Mouse (Mus musculus): ENCODE measurements around the gene Egln1.

The Egln1 gene

GRCm38 (mm10) chr8:124949209-124950068 is at the start of gene Egln1:
Gene Egln1, minus strand, starts transcription at chr8:124949324.
- H3K36me3 ChIP-seq (ENCODE audit: control insufficient read depth, insufficient read depth, low read length, poor library complexity, severe bottlenecking), result no peaks in the 10 kb centered on the region
- no peaks in the 10 kb centered on the region for H3K27me3 ChIP-seq (ENCODE audit: control insufficient read depth, insufficient read depth, low read length, poor library complexity, severe bottlenecking)
- DNase-seq (ENCODE audit: low read depth, low spot score), result peak; percentile 79

GRCm38 (mm10) chr8:124995776-124996175 is 46.7 kb upstream of the Egln1 start:
- no peak for DNase-seq (ENCODE audit: low read depth, low spot score)
- H3K27me3 ChIP-seq (ENCODE audit: control insufficient read depth, insufficient read depth, low read length, poor library complexity, severe bottlenecking), result no peaks in the 10 kb centered on the region

DNA sequence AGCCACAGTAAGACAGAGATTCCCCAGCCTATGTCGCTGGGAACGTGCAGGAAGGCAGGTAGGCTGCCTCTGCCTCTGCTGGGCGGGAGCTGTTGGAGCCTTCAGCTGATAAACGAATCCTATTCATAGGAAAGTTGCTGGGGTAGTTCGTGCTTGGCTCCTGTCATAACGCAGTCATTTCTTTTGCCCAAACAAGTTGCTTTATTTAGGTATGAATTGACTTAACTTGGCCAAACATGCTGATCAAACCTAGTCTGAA is 42.5 kb upstream of the Egln1 start:
- H3K36me3 ChIP-seq (ENCODE audit: control insufficient read depth, insufficient read depth, low read length, poor library complexity, severe bottlenecking), result no peaks in the 10 kb centered on the region
- no peak for DNase-seq (ENCODE audit: low read depth, low spot score)
- H3K27me3 ChIP-seq (ENCODE audit: control insufficient read depth, insufficient read depth, low read length, poor library complexity, severe bottlenecking), result no peaks in the 10 kb centered on the region

More at GRCm38 (mm10) chr8:124995776-124996175, 46.7 kb upstream of the Egln1 start:
- H3K36me3 ChIP-seq (ENCODE audit: control insufficient read depth, insufficient read depth, low read length, poor library complexity, severe bottlenecking), result no peaks in the 10 kb centered on the region

DNA sequence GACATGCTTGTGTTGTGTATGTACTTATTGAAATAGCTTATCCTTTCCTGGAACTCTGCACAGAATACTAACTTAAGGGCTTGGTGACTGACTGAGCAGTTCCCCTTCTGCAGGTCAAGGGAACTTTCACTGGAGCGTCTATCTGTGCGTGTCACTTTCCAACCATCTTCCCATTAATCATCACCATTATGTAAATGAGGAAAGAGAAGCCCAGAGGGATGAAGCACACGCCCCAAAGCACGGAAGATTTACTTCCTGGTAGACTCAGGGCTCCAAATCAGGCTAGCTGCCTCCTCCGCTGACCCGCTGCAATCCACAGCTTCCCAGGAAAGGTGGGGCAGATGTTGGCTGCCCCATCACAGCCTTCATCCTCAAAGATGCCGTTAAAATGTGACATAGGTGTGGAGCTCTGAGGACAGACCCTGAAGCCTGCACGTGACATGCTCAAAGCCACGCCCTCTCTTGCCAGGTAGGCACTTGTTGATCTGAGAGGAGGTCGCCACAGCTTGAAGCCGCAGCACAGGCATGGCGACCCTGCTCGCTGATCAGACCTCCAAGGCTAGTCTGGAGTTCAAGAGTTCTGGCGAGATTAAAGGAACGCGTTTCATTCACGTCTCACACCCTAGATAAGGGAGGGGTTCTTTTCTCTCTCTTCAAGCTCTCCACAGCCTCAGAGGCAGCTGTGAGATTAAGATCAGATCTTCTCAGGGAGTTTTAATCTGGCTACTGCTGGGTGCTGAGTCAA is 42.0 kb upstream of the Egln1 start:
- H3K27me3 ChIP-seq (ENCODE audit: control insufficient read depth, insufficient read depth, low read length, poor library complexity, severe bottlenecking), result no peaks in the 10 kb centered on the region
- no peaks in the 10 kb centered on the region for H3K36me3 ChIP-seq (ENCODE audit: control insufficient read depth, insufficient read depth, low read length, poor library complexity, severe bottlenecking)
- no peak for DNase-seq (ENCODE audit: low read depth, low spot score)

DNA sequence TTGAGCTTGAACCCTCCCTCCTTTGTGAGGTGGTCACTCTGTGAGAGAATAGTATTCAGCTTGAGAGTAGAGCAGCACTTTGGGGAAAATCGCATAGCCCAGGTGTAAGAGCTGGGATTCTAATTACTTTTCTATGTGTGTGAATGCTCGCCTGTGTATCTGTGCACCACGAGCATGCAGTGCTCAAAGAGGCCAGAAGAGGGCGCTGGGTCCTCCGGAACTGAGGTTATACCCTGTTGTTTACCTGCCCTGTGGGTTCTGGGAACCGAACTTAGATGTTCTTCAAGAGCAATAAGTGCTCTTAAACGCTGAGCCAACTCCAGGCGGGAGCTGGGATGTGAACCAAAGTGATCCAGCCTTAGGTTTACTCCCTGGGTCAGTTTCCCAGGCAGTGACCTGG is 31.7 kb upstream of the Egln1 start:
- Histone ChIP-seq H3K27me3 (ENCODE audit: control insufficient read depth, insufficient read depth, low read length, poor library complexity, severe bottlenecking) (no peaks in the 10 kb centered on the region), H3K36me3 (ENCODE audit: control insufficient read depth, insufficient read depth, low read length, poor library complexity, severe bottlenecking) (no peaks in the 10 kb centered on the region)
- DNase-seq (ENCODE audit: low read depth, low spot score), result peak; percentile 4

DNA sequence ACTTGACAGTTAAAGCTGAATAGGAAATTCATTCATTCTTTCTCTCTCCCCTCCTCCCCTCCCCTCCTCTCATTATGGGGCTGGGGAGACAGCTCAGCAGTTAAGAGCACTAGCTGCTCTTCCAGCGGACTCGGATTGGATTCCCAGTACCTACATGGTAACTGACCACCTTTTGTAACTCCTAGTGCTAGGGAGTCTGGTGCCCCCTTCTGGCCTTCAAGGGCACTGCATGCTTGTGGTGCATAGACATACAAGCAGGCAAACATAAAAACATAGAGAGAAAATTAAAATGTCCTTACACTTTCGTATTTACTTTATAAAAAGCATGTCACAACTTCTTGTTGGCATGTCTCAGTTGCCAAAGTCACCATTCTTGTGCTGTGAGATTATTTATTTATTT is 30.9 kb upstream of the Egln1 start:
- peak; percentile 36 for DNase-seq (ENCODE audit: low read depth, low spot score)
- Histone ChIP-seq H3K27me3 (ENCODE audit: control insufficient read depth, insufficient read depth, low read length, poor library complexity, severe bottlenecking) (no peaks in the 10 kb centered on the region), H3K36me3 (ENCODE audit: control insufficient read depth, insufficient read depth, low read length, poor library complexity, severe bottlenecking) (no peaks in the 10 kb centered on the region)

GRCm38 (mm10) chr8:124978026-124978425 is 28.9 kb upstream of the Egln1 start:
- H3K36me3 ChIP-seq (ENCODE audit: control insufficient read depth, insufficient read depth, low read length, poor library complexity, severe bottlenecking), result no peaks in the 10 kb centered on the region
- H3K27me3 ChIP-seq (ENCODE audit: control insufficient read depth, insufficient read depth, low read length, poor library complexity, severe bottlenecking), result no peaks in the 10 kb centered on the region
- DNase-seq (ENCODE audit: low read depth, low spot score), result no peak

DNA sequence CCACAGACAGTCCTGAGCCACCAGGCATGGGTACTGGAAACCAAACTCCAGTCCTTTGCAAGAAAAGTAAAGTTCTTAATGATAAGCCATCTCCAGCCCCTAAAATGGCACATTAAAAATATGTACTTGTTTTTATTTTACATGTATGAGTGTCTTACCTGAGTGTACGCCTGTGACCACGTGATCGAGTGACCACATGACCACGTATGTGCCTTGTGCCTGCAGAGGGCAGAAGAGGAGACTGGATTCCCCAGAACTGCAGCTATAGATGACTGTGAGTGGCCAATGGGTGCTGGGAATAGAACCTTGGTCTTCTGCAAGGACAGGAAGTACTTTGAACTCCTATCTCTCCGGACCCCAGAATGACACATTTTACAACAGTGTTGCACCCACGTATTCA is 27.1 kb upstream of the Egln1 start:
- Histone ChIP-seq H3K27me3 (ENCODE audit: control insufficient read depth, insufficient read depth, low read length, poor library complexity, severe bottlenecking) (no peaks in the 10 kb centered on the region), H3K36me3 (ENCODE audit: control insufficient read depth, insufficient read depth, low read length, poor library complexity, severe bottlenecking) (no peaks in the 10 kb centered on the region)
- DNase-seq (ENCODE audit: low read depth, low spot score), result no peak

DNA sequence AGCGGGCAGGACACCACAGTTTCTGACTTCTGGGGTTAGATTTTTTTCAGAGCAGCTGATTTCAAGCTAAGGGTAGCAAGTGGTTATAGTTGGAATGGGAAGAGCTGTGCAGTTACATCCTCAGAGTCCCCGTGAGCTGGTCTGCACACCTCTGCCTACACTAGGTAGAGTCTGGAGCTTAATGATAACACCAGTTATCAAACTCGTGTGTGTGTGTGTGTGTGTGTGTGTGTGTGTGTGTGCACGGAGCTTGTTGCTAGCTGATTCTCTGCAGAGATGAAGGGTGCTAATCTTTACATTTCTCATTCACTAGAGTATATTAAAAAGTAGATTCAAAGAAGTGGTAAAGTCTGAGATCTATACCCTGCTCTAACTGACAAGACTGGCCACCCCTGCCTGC is 25.1 kb upstream of the Egln1 start:
- Histone ChIP-seq H3K27me3 (ENCODE audit: control insufficient read depth, insufficient read depth, low read length, poor library complexity, severe bottlenecking) (no peaks in the 10 kb centered on the region), H3K36me3 (ENCODE audit: control insufficient read depth, insufficient read depth, low read length, poor library complexity, severe bottlenecking) (no peaks in the 10 kb centered on the region)
- DNase-seq (ENCODE audit: low read depth, low spot score), result no peak

DNA sequence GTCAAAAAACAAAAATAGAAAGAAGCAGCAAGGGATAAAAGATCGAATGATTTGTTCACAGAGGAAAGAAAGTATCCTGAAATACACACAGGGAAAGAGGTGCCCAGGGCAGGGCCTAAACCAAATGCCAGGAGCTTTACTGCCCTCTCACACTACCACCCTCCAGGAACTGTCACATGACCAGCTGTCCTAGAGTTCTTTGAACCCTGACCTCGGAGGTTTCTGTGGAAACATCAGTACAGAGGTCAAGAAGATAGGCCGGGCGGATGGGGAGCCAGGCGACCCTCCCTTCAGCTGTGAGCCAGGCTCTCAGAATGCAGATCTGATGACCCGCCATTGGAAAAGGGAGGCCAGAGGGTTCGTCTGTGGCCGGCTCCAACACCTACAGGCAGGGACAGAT is 24.1 kb upstream of the Egln1 start:
- H3K36me3 ChIP-seq (ENCODE audit: control insufficient read depth, insufficient read depth, low read length, poor library complexity, severe bottlenecking), result no peaks in the 10 kb centered on the region
- no peaks in the 10 kb centered on the region for H3K27me3 ChIP-seq (ENCODE audit: control insufficient read depth, insufficient read depth, low read length, poor library complexity, severe bottlenecking)
- no peak for DNase-seq (ENCODE audit: low read depth, low spot score)

DNA sequence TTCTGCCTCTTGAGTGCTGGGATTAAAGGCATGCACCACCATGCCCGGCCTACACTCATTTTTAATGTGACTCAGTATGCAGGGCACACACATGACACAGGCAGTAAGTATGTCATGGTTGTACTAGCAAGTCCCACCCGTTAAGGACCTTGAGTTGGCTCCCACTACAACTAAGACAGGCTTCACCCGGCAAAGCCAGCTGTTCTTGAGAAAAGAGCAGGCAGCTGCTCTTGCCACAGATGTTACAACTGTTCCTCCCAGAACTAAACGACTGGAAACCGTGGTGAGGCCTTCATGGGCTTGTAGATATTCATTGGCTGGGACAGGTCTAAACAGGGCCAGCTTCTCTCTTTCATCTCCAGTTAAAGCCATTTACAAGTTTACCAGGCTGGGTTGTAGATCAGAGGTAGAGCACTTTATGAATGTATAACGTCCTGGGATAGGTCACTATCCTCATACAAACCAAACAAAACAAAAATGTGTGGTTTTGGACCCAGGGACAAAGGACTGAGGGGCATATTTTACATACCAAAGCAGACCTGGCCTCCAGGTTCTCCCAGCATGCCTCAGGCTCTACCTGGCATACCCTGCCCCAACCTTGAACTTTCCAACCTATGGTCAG is 21.3 kb upstream of the Egln1 start:
- no peak for DNase-seq (ENCODE audit: low read depth, low spot score)
- H3K36me3 ChIP-seq (ENCODE audit: control insufficient read depth, insufficient read depth, low read length, poor library complexity, severe bottlenecking), result no peaks in the 10 kb centered on the region
- no peaks in the 10 kb centered on the region for H3K27me3 ChIP-seq (ENCODE audit: control insufficient read depth, insufficient read depth, low read length, poor library complexity, severe bottlenecking)

GRCm38 (mm10) chr8:124964966-124965365 is 15.8 kb upstream of the Egln1 start:
- no peaks in the 10 kb centered on the region for H3K27me3 ChIP-seq (ENCODE audit: control insufficient read depth, insufficient read depth, low read length, poor library complexity, severe bottlenecking)
- no peak for DNase-seq (ENCODE audit: low read depth, low spot score)
- H3K36me3 ChIP-seq (ENCODE audit: control insufficient read depth, insufficient read depth, low read length, poor library complexity, severe bottlenecking), result no peaks in the 10 kb centered on the region

- no peaks in the 10 kb centered on the region for H3K36me3 ChIP-seq (ENCODE audit: control insufficient read depth, insufficient read depth, low read length, poor library complexity, severe bottlenecking)
- no peak for DNase-seq (ENCODE audit: low read depth, low spot score)
- H3K27me3 ChIP-seq (ENCODE audit: control insufficient read depth, insufficient read depth, low read length, poor library complexity, severe bottlenecking), result no peaks in the 10 kb centered on the region
These were observed 14.1 kb upstream of the Egln1 start for GRCm38 (mm10) chr8:124963246-124963645.

GRCm38 (mm10) chr8:124960226-124960880 is 11.2 kb upstream of the Egln1 start:
- DNase-seq (ENCODE audit: low read depth, low spot score), result no peak
- Histone ChIP-seq H3K36me3 (ENCODE audit: control insufficient read depth, insufficient read depth, low read length, poor library complexity, severe bottlenecking) (no peaks in the 10 kb centered on the region), H3K27me3 (ENCODE audit: control insufficient read depth, insufficient read depth, low read length, poor library complexity, severe bottlenecking) (no peaks in the 10 kb centered on the region)

Measured in splenic B cell, adult 2 months (primary cell).